Mouse (Mus musculus) ES-Bruce4 (cell line): ENCODE results near the gene Pno1. TPM values are rescaled to one million over a fixed set of nuclear protein-coding genes. Genes with fewer than 3 reads are reported as not detected.
A peak's percentile ranks its signal among the peaks of the same experiment; 100 is the strongest.

Experiments used
- H3K27ac ChIP-seq: 2 replicates; pipeline ENCODE4 v1.5.1; 2012; ENCODE audit warnings: low read length, inconsistent platforms; ENCODE audit not compliant: insufficient read depth
- H3K27me3 ChIP-seq: 2 replicates; pipeline ENCODE4 v1.6.1; 2012; ENCODE audit warnings: mild to moderate bottlenecking, low read length, inconsistent platforms; ENCODE audit not compliant: control insufficient read depth, poor library complexity, insufficient read depth, severe bottlenecking
- H3K36me3 ChIP-seq: 2 replicates; pipeline ENCODE4 v1.6.1; 2012; ENCODE audit warnings: inconsistent platforms, mild to moderate bottlenecking, low read length, moderate library complexity; ENCODE audit not compliant: control insufficient read depth, poor library complexity, insufficient read depth, severe bottlenecking
- H3K4me1 ChIP-seq: one replicate; pipeline ENCODE4 v1.8.1; 2011; ENCODE audit warnings: low read length; ENCODE audit not compliant: control insufficient read depth, insufficient read depth
- H3K4me3 ChIP-seq: 2 replicates; pipeline ENCODE4 v1.5.1; 2011; ENCODE audit warnings: low read depth, mild to moderate bottlenecking, low read length
- H3K9ac ChIP-seq: 2 replicates; pipeline ENCODE4 v1.6.1; 2012; ENCODE audit warnings: low read depth, mild to moderate bottlenecking, inconsistent platforms; ENCODE audit not compliant: poor library complexity, severe bottlenecking
- H3K9me3 ChIP-seq: replicated peaks from 2 replicates; pipeline ENCODE4 v1.6.1; 2012; ENCODE audit warnings: mild to moderate bottlenecking, low read length, inconsistent platforms; ENCODE audit not compliant: control insufficient read depth, poor library complexity, insufficient read depth, severe bottlenecking
- CTCF ChIP-seq: IDR thresholded peaks from one replicate; pipeline ENCODE4 v1.8.1; 2011; ENCODE audit warnings: low read depth, low read length
- EP300 ChIP-seq: IDR thresholded peaks from 2 replicates; pipeline ENCODE4 v1.6.1; 2011; ENCODE audit warnings: low read depth, low read length; ENCODE audit not compliant: insufficient read depth
- POLR2A ChIP-seq: IDR thresholded peaks from one replicate; pipeline ENCODE4 v1.8.1; 2011; ENCODE audit warnings: low read length; ENCODE audit not compliant: insufficient read depth
- polyA plus RNA-seq: library from polyadenylated mRNA; stranded (reverse); fragments of >200 nt; gene quantifications from 2 replicates; pipeline ENCODE4 v1.2.4, GENCODE M21; 2011; ENCODE audit warnings: low read depth; ENCODE audit not compliant: missing spikeins, insufficient read depth, insufficient read length

Pno1 gene
- polyA plus RNA-seq, 1 experiment, result 104 TPM

GRCm38 (mm10) chr11:17187649-17188048, 23.7 kb downstream of the Pno1 start:
- TF ChIP-seq CTCF (no peak), POLR2A (no peak)
- Histone ChIP-seq H3K4me3 (no peak overlapping the region), H3K9me3 (no peaks in the 10 kb centered on the region), H3K27me3 (no peaks in the 10 kb centered on the region), H3K27ac (no peak overlapping the region), H3K36me3 (no peaks in the 10 kb centered on the region), H3K4me1 (no peaks in the 10 kb centered on the region), H3K9ac (no peak overlapping the region)

- Histone ChIP-seq H3K36me3 (no peaks in the 10 kb centered on the region), H3K9me3 (no peaks in the 10 kb centered on the region), H3K4me3 (no peak overlapping the region), H3K27ac (peak overlapping the region; percentile 69), H3K27me3 (no peaks in the 10 kb centered on the region), H3K4me1 (no peaks in the 10 kb centered on the region), H3K9ac (0 out of 2 replicates have a peak overlapping the region, but pooled peaks have one; percentile 22)
- TF ChIP-seq POLR2A (no peak), CTCF (no peak), EP300 (no peak)
Measured at GRCm38 (mm10) chr11:17183165-17183564, 28.2 kb downstream of the Pno1 start.

GRCm38 (mm10) chr11:17181807-17182206, 29.6 kb downstream of the Pno1 start, which contains the start of gene Wdr92:
Gene Wdr92, plus strand, starts transcription at chr11:17182107.
- H3K4me3 ChIP-seq, result no peak within 1 kb of the TSS
- no peak for TF ChIP-seq POLR2A
- no peak for TF ChIP-seq EP300
- no peak for TF ChIP-seq CTCF
- H3K27me3 ChIP-seq, result no peaks in the 10 kb centered on the region
- no peaks in the 10 kb centered on the region for H3K36me3 ChIP-seq
- no peaks in the 10 kb centered on the region for H3K9me3 ChIP-seq
- H3K4me1 ChIP-seq, result no peaks in the 10 kb centered on the region
- H3K27ac ChIP-seq, result peak within 1 kb of the TSS; percentile 69; the same call in 1 of the 2 replicates
- H3K9ac ChIP-seq, result 0 out of 2 replicates have a peak within 1 kb of the TSS, but pooled peaks have one; percentile 22

- TF ChIP-seq POLR2A (no peak), CTCF (no peak), EP300 (no peak)
- Histone ChIP-seq H3K36me3 (no peaks in the 10 kb centered on the region), H3K9me3 (no peaks in the 10 kb centered on the region), H3K27me3 (no peaks in the 10 kb centered on the region), H3K4me3 (no peak overlapping the region), H3K9ac (no peak overlapping the region), H3K27ac (no peak overlapping the region), H3K4me1 (no peaks in the 10 kb centered on the region)
Measured at GRCm38 (mm10) chr11:17180753-17181152, 30.6 kb downstream of the Pno1 start.

GRCm38 (mm10) chr11:17176638-17177037, 34.7 kb downstream of the Pno1 start:
- Histone ChIP-seq H3K36me3 (no peaks in the 10 kb centered on the region), H3K27ac (no peak overlapping the region), H3K9me3 (no peaks in the 10 kb centered on the region), H3K27me3 (no peaks in the 10 kb centered on the region), H3K9ac (no peak overlapping the region), H3K4me3 (no peak overlapping the region), H3K4me1 (no peaks in the 10 kb centered on the region)
- no peak for TF ChIP-seq CTCF
- no peak for TF ChIP-seq POLR2A
- TF ChIP-seq EP300, result no peak

GRCm38 (mm10) chr11:17172300-17172699, 39.1 kb downstream of the Pno1 start:
- no peaks in the 10 kb centered on the region for H3K9me3 ChIP-seq
- no peak overlapping the region for H3K9ac ChIP-seq
- no peak overlapping the region for H3K27ac ChIP-seq
- H3K27me3 ChIP-seq, result no peaks in the 10 kb centered on the region
- no peaks in the 10 kb centered on the region for H3K4me1 ChIP-seq
- TF ChIP-seq CTCF (no peak), POLR2A (no peak), EP300 (no peak)
- H3K36me3 ChIP-seq, result no peaks in the 10 kb centered on the region
- H3K4me3 ChIP-seq, result no peak overlapping the region
